Mouse (Mus musculus) heart, embryonic 11.5 days (tissue): ENCODE data around the gene Sult2b1. TPM values are rescaled to one million over a fixed set of nuclear protein-coding genes. Genes with fewer than 3 reads are reported as not detected.

Experiments used
- ATAC-seq: fragments of 200-750 bp; cut with Nextera tagmentation; replicated peaks from 2 replicates; pipeline ENCODE4 v1.8.0; 2017; ENCODE audit warnings: moderate library complexity; ENCODE audit not compliant: insufficient number of reproducible peaks, low FRiP score, low TSS enrichment
- H3K27ac ChIP-seq: fragments of 300-500 bp; sonication (generic); 2 replicates; pipeline ENCODE4 v1.5.1; 2014; ENCODE audit warnings: mild to moderate bottlenecking, low read depth, low read length
- H3K27me3 ChIP-seq: fragments of 300-500 bp; sonication (generic); 2 replicates; pipeline ENCODE4 v1.6.1; 2014; ENCODE audit warnings: mild to moderate bottlenecking, low read length, mixed read lengths; ENCODE audit not compliant: control insufficient read depth, insufficient read depth
- H3K36me3 ChIP-seq: fragments of 300-500 bp; sonication (generic); 2 replicates; pipeline ENCODE4 v1.6.1; 2014; ENCODE audit warnings: mild to moderate bottlenecking, low read length, moderate library complexity, mixed read lengths; ENCODE audit not compliant: control insufficient read depth, insufficient read depth
- H3K4me1 ChIP-seq: fragments of 300-500 bp; sonication (generic); 2 replicates; pipeline ENCODE4 v1.6.1; 2014; ENCODE audit warnings: low read length; ENCODE audit not compliant: control insufficient read depth, insufficient read depth
- H3K4me2 ChIP-seq: fragments of 300-500 bp; sonication (generic); 2 replicates; pipeline ENCODE4 v1.6.1; 2014; ENCODE audit warnings: mild to moderate bottlenecking, moderate library complexity
- H3K4me3 ChIP-seq: fragments of 300-500 bp; sonication (generic); 2 replicates; pipeline ENCODE4 v1.5.1; 2014; ENCODE audit warnings: low read depth, low read length
- H3K9ac ChIP-seq: fragments of 300-500 bp; sonication (generic); 2 replicates; pipeline ENCODE4 v1.6.1; 2014; ENCODE audit warnings: mild to moderate bottlenecking, low read depth, low read length, moderate library complexity
- H3K9me3 ChIP-seq: fragments of 300-500 bp; sonication (generic); replicated peaks from 2 replicates; pipeline ENCODE4 v1.6.1; 2016; ENCODE audit warnings: low read length; ENCODE audit not compliant: control insufficient read depth
- WGBS: fragments of 180-500 bp; shearing (Covaris S2); extraction: QIAGEN DNeasy Blood & Tissue Kit; methylation state at CpG from one replicate; pipeline ENCODE4 v1.1.7; 2014; ENCODE audit not compliant: insufficient replicate concordance; 5-methylcytosine and 5-hydroxymethylcytosine counted together
- polyA plus RNA-seq: library from polyadenylated mRNA; unstranded; fragments of >200 nt; fragmentation: Nextera tagmentation; extraction: Ambion mirVana; gene quantifications from 2 replicates; pipeline ENCODE4 v1.2.1, GENCODE M21; 2014

The Sult2b1 gene
- polyA plus RNA-seq, 1 experiment from 2014 or later, result 0.33 TPM

GRCm38 (mm10) chr7:45733477-45733876, 51.0 kb downstream of the Sult2b1 start:
- WGBS, result 75% methylated on average over 5 of the region's 5 CpGs
- Histone ChIP-seq H3K9ac (no peak overlapping the region), H3K36me3 (no peaks in the 10 kb centered on the region), H3K4me1 (peaks cover 7% of the 10 kb centered on the region; the same call in 1 of the 2 replicates), H3K9me3 (no peaks in the 10 kb centered on the region), H3K27me3 (no peaks in the 10 kb centered on the region), H3K4me2 (no peak overlapping the region), H3K4me3 (no peak overlapping the region), H3K27ac (no peak overlapping the region)
- ATAC-seq, result no peak

GRCm38 (mm10) chr7:45730727-45731431, 53.6 kb downstream of the Sult2b1 start:
- peak overlapping the region; percentile 39; the same call in 1 of the 2 replicates for H3K9ac ChIP-seq
- H3K4me3 ChIP-seq, result no peak overlapping the region
- H3K36me3 ChIP-seq, result peaks cover 5% of the 10 kb centered on the region; the same call in 1 of the 2 replicates
- no peak overlapping the region; the same call in 1 of the 2 replicates for H3K4me2 ChIP-seq
- peaks cover 7% of the 10 kb centered on the region; the same call in 1 of the 2 replicates for H3K4me1 ChIP-seq
- H3K27ac ChIP-seq, result no peak overlapping the region
- ATAC-seq, result no peak
- 14% methylated on average over 16 of the region's 16 CpGs for WGBS
- H3K9me3 ChIP-seq, result no peaks in the 10 kb centered on the region
- no peaks in the 10 kb centered on the region for H3K27me3 ChIP-seq

- WGBS, result 93% methylated on average over 3 of the region's 3 CpGs
- peaks cover 27% of the 10 kb centered on the region for H3K36me3 ChIP-seq
- ATAC-seq, result no peak
Observed at GRCm38 (mm10) chr7:45727625-45728024, 56.8 kb downstream of the Sult2b1 start.

GRCm38 (mm10) chr7:45726419-45726818, 58.0 kb downstream of the Sult2b1 start:
- Histone ChIP-seq H3K4me1 (peaks cover 7% of the 10 kb centered on the region; the same call in 1 of the 2 replicates), H3K36me3 (peaks cover 27% of the 10 kb centered on the region), H3K4me2 (no peak overlapping the region), H3K27ac (no peak overlapping the region), H3K9ac (peak overlapping the region; percentile 5; the same call in 1 of the 2 replicates), H3K9me3 (no peaks in the 10 kb centered on the region), H3K4me3 (no peak overlapping the region), H3K27me3 (no peaks in the 10 kb centered on the region)
- no peak for ATAC-seq
- WGBS, result 85% methylated on average over 10 of the region's 10 CpGs

More at GRCm38 (mm10) chr7:45727625-45728024, 56.8 kb downstream of the Sult2b1 start:
- Histone ChIP-seq H3K9ac (no peak overlapping the region), H3K4me2 (no peak overlapping the region), H3K4me3 (no peak overlapping the region), H3K27me3 (no peaks in the 10 kb centered on the region), H3K4me1 (peaks cover 7% of the 10 kb centered on the region; the same call in 1 of the 2 replicates), H3K9me3 (no peaks in the 10 kb centered on the region), H3K27ac (no peak overlapping the region)

- Histone ChIP-seq H3K27ac (no peak within 1 kb of the TSS), H3K4me3 (no peak within 1 kb of the TSS), H3K9ac (peak within 1 kb of the TSS; percentile 5; the same call in 1 of the 2 replicates), H3K4me1 (peaks cover 2% of the 10 kb centered on the region; the same call in 1 of the 2 replicates), H3K4me2 (no peak within 1 kb of the TSS), H3K27me3 (no peaks in the 10 kb centered on the region), H3K9me3 (no peaks in the 10 kb centered on the region), H3K36me3 (peaks cover 30% of the 10 kb centered on the region)
- no peak for ATAC-seq
- 88% methylated on average over 11 of the region's 11 CpGs for WGBS
Observed at GRCm38 (mm10) chr7:45725713-45726112, 58.8 kb downstream of the Sult2b1 start, which contains the start of gene Spaca4. Gene Spaca4 (minus strand): TSS chr7:45725813.

- Histone ChIP-seq H3K4me2 (no peak overlapping the region), H3K36me3 (peaks cover 34% of the 10 kb centered on the region), H3K9me3 (no peaks in the 10 kb centered on the region), H3K27me3 (no peaks in the 10 kb centered on the region), H3K4me1 (no peaks in the 10 kb centered on the region), H3K9ac (no peak overlapping the region), H3K4me3 (no peak overlapping the region), H3K27ac (no peak overlapping the region)
- no peak for ATAC-seq
- WGBS, result 90% methylated on average over 9 of the region's 9 CpGs
Observed at GRCm38 (mm10) chr7:45725151-45725550, 59.3 kb downstream of the Sult2b1 start.

GRCm38 (mm10) chr7:45723781-45724180, 60.7 kb downstream of the Sult2b1 start:
- Histone ChIP-seq H3K27me3 (no peaks in the 10 kb centered on the region), H3K4me3 (no peak overlapping the region), H3K4me1 (peaks cover 12% of the 10 kb centered on the region), H3K4me2 (no peak overlapping the region), H3K36me3 (peaks cover 43% of the 10 kb centered on the region), H3K27ac (no peak overlapping the region), H3K9ac (no peak overlapping the region), H3K9me3 (no peaks in the 10 kb centered on the region)
- WGBS, result 88% methylated on average over 14 of the region's 14 CpGs
- ATAC-seq, result no peak

GRCm38 (mm10) chr7:45723301-45723700, 61.2 kb downstream of the Sult2b1 start:
- no peak overlapping the region for H3K4me2 ChIP-seq
- 82% methylated on average over 4 of the region's 4 CpGs for WGBS
- H3K9me3 ChIP-seq, result no peaks in the 10 kb centered on the region
- H3K4me1 ChIP-seq, result peaks cover 13% of the 10 kb centered on the region
- no peak for ATAC-seq
- peaks cover 43% of the 10 kb centered on the region for H3K36me3 ChIP-seq
- H3K9ac ChIP-seq, result no peak overlapping the region
- no peak overlapping the region for H3K27ac ChIP-seq
- no peaks in the 10 kb centered on the region for H3K27me3 ChIP-seq
- no peak overlapping the region for H3K4me3 ChIP-seq

- H3K4me2 ChIP-seq, result no peak overlapping the region
Observed at GRCm38 (mm10) chr7:45722348-45722713, 62.1 kb downstream of the Sult2b1 start.

More at GRCm38 (mm10) chr7:45722348-45722713, 62.1 kb downstream of the Sult2b1 start:
- Histone ChIP-seq H3K9ac (no peak overlapping the region), H3K9me3 (no peaks in the 10 kb centered on the region), H3K4me1 (peaks cover 13% of the 10 kb centered on the region), H3K27ac (no peak overlapping the region), H3K27me3 (no peaks in the 10 kb centered on the region), H3K4me3 (no peak overlapping the region), H3K36me3 (peaks cover 43% of the 10 kb centered on the region)
- 77% methylated on average over 13 of the region's 13 CpGs for WGBS
- no peak for ATAC-seq
